Mouse (Mus musculus): ENCODE data around the gene Olfr1170. TPM values are rescaled to one million over a fixed set of nuclear protein-coding genes. Genes with fewer than 3 reads are reported as not detected.

Gene Olfr1170
- polyA plus RNA-seq (2012; rRNA removed; ENCODE audit: low replicate concordance), result not detected in 2 replicates

DNA sequence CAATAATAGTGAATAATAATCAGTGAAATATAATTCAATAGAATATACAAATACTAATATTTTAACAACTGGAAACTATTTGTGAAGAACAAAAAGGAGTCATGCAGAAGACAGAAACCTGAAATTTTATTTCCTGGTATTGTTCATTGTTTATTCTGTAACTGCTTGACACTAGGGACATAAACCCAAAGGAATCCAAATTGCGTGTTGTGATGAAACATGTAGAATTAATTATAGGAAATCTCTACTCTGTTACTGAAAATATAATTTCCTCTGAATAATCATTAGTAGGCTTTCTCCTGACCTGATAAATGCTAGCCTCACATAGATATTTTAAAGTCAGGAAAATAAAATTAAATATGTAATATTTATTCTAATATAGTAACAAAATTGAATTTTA, at the start of gene Olfr1170:
Olfr1170 (minus strand) TSS at position 101 of the 400 bp plus-strand sequence.

GRCm38 (mm10) chr2:88181580-88181979, 46.6 kb downstream of the Olfr1170 start, which contains the start of gene Olfr1168:
Gene Olfr1168 (plus strand): TSS chr2:88181880.

Other genes with a start within 250 kb of the Olfr1170 start
- gene Olfr1158, start 238.2 kb downstream of the Olfr1170 start, polyA plus RNA-seq (2012; rRNA removed; ENCODE audit: low replicate concordance), result not detected in 2 replicates
- not detected in 2 replicates for gene Olfr1160, start 220.1 kb downstream of the Olfr1170 start, polyA plus RNA-seq (2012; rRNA removed; ENCODE audit: low replicate concordance)
- not detected in 2 replicates for gene Olfr1161, start 205.6 kb downstream of the Olfr1170 start, polyA plus RNA-seq (2012; rRNA removed; ENCODE audit: low replicate concordance)
- gene Olfr73, start 190.6 kb downstream of the Olfr1170 start, polyA plus RNA-seq (2012; rRNA removed; ENCODE audit: low replicate concordance), result not detected in 2 replicates
- not detected in 2 replicates for gene Olfr1162, start 177.2 kb downstream of the Olfr1170 start, polyA plus RNA-seq (2012; rRNA removed; ENCODE audit: low replicate concordance)
- not detected in 2 replicates for gene Olfr1163, start 156.5 kb downstream of the Olfr1170 start, polyA plus RNA-seq (2012; rRNA removed; ENCODE audit: low replicate concordance)
- gene Olfr1164, start 134.4 kb downstream of the Olfr1170 start, polyA plus RNA-seq (2012; rRNA removed; ENCODE audit: low replicate concordance), result not detected in 2 replicates
- gene Olfr1166, start 100.1 kb downstream of the Olfr1170 start, polyA plus RNA-seq (2012; rRNA removed; ENCODE audit: low replicate concordance), result not detected in 2 replicates
- not detected in 2 replicates for gene Olfr1167, start 73.1 kb downstream of the Olfr1170 start, polyA plus RNA-seq (2012; rRNA removed; ENCODE audit: low replicate concordance)
- gene Olfr1168, start 46.5 kb downstream of the Olfr1170 start, polyA plus RNA-seq (2012; rRNA removed; ENCODE audit: low replicate concordance), result not detected in 2 replicates
- not detected in 2 replicates for gene Olfr1173, start 51.5 kb upstream of the Olfr1170 start, polyA plus RNA-seq (2012; rRNA removed; ENCODE audit: low replicate concordance)
- gene Olfr1174-ps, start 86.8 kb upstream of the Olfr1170 start, polyA plus RNA-seq (2012; rRNA removed; ENCODE audit: low replicate concordance), result not detected in 2 replicates
- not detected in 2 replicates for gene Olfr1175-ps, start 98.9 kb upstream of the Olfr1170 start, polyA plus RNA-seq (2012; rRNA removed; ENCODE audit: low replicate concordance)
- not detected in 2 replicates for gene Olfr1176, start 108.4 kb upstream of the Olfr1170 start, polyA plus RNA-seq (2012; rRNA removed; ENCODE audit: low replicate concordance)
- not detected in 2 replicates for gene Olfr1177-ps, start 118.2 kb upstream of the Olfr1170 start, polyA plus RNA-seq (2012; rRNA removed; ENCODE audit: low replicate concordance)
- gene Olfr1178, start 158.7 kb upstream of the Olfr1170 start, polyA plus RNA-seq (2012; rRNA removed; ENCODE audit: low replicate concordance), result not detected in 2 replicates
- gene Olfr1179, start 178.1 kb upstream of the Olfr1170 start, polyA plus RNA-seq (2012; rRNA removed; ENCODE audit: low replicate concordance), result not detected in 2 replicates
- gene Olfr1180, start 190.8 kb upstream of the Olfr1170 start, polyA plus RNA-seq (2012; rRNA removed; ENCODE audit: low replicate concordance), result not detected in 2 replicates
- not detected in 2 replicates for gene Olfr1181, start 197.8 kb upstream of the Olfr1170 start, polyA plus RNA-seq (2012; rRNA removed; ENCODE audit: low replicate concordance)
- not detected in 2 replicates for gene Gm13757, start 220.8 kb upstream of the Olfr1170 start, polyA plus RNA-seq (2012; rRNA removed; ENCODE audit: low replicate concordance)
- not detected in 2 replicates for gene Olfr1183, start 226.5 kb upstream of the Olfr1170 start, polyA plus RNA-seq (2012; rRNA removed; ENCODE audit: low replicate concordance)